Mouse (Mus musculus) common myeloid progenitor, adult 5-6 weeks (primary cell): Measurements from ENCODE around the gene Atp6v1a. TPM values are rescaled to one million over a fixed set of nuclear protein-coding genes. Genes with fewer than 3 reads are reported as not detected.
A peak's percentile ranks its signal among the peaks of the same experiment; 100 is the strongest.

Experiments
- ATAC-seq: replicated peaks from 2 replicates; pipeline ENCODE4 v1.8.0; 2016; ENCODE audit warnings: low read depth, mild to moderate bottlenecking, moderate TSS enrichment, inconsistent platforms; ENCODE audit not compliant: poor library complexity, severe bottlenecking
- total RNA-seq: library from RNA; stranded (forward); fragments of 200-1000, 187-1606 nt; gene quantifications from 2 replicates; pipeline ENCODE4 v1.2.3, GENCODE M21; 2017

The Atp6v1a gene
- total RNA-seq = 54.5 and 62.3 TPM in 2 replicates

DNA sequence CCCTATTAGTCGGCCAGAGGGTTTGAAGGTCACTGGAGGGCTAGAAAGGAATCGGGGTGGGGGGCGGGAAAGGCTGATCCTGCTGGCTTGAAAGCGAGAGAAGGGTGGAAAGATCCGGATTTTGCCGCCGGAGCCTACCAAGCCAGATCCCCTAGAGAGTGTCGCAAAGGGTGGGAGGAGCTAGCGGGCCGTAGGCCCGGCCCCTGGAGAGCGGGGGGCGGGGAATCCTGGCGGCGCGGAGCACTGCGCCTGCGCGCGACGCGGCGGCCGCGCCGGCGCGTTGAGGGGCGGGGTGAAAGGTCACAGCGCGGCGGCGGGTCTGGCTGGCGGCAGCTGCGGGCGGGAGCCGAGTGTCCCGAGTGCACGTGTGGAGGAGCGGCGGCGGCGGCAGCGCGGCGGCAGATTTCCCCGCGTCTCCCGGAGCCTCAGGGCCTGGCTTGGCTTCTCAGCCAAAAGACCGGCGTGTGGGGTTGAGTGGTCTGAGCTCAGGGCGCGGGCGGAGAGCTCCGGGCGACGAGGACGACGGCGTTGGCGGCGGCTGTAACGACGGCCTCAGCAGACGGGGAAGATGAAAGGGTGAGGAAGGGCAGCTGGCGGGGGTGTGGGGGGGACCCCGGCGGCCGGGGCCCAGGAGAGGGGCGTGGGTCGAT is at the start of gene Atp6v1a, which contains the start of gene Naa50:
Atp6v1a (minus strand) TSS at position 170 of the 650 bp plus-strand sequence.
Naa50 (plus strand) TSS at position 295 of the 650 bp plus-strand sequence.
- ATAC-seq = peak; percentile 51

DNA sequence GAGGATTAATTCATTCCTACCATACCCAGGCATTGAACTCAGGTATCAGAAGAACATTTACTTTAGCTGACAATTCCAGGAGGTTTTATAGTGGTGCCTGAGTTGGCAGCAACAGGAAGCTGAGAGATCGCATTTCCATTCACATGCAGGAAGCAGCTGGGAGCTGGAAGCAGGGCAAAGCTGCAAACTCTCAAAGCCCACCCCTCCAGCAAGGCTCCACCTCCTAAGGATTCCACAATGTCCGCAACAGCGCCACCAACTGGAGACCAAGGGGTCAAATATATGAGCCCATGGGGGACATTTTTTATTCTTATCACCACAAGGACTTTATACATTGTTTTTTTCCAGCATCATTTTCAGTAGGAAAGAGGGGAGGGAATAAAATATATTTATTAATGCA is 49.3 kb upstream of the Atp6v1a start:
- no peak for ATAC-seq

DNA sequence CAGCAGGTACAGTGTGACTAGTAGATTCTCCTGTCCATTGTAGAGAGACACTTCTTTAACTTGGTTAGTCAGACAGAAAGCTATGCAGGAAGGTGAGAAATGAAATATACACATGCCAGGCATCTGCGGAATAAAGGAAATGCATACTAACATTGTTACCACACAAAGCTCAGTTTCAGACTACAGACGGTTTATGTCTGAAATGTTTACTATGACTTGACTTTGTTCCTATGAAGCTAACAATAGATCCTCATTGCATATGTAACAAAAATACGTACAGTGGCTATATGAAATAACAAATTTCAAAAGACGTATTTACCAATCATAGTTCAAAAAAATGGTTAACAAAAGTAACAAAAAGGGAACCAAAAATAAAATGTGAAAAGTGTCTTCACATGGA is 47.7 kb upstream of the Atp6v1a start:
- ATAC-seq = peak; percentile 43

GRCm38 (mm10) chr16:44184769-44185168 is 45.3 kb upstream of the Atp6v1a start:
- no peak for ATAC-seq

GRCm38 (mm10) chr16:44182597-44182996 is 43.1 kb upstream of the Atp6v1a start:
- ATAC-seq = no peak

DNA sequence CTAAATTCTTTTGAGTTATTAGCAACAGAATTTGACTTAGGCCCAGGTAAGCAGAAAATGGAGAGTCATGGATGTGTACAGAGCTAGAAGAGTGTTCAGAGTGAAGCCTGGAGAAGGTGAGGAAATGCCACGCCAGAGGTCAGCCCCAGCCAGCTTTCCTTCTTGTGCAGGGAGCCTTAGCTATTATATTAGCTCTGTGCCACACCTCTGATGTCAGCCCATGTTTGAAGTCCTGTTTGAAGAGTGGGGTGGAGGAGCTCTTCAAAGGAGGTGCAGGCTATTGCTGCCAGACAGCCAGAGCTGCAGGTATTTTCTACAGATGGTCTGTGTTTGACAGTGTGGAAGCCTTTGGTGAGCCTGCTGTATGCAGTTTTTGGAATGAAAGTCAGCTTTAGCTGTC is 39.0 kb upstream of the Atp6v1a start:
- no peak for ATAC-seq

DNA sequence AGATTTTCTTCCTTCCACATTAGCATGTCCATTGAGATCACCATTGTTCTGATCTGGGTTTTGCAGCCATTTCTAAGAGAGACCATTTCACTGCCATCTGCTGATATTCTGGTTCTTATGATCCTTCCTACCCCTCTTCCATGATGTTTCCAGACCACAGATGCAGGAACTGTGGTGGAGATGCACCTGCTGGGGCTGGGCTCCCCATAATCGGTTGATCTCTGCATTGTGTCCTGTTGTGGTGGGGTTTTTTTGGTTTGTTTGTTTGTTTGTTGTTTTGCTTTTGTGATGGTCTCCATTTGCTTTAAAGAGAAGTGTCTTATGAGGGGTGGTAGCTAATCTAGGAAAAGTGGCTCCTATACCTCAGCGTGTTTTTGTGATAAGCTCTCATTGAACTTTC is 37.0 kb upstream of the Atp6v1a start:
- ATAC-seq = no peak

DNA sequence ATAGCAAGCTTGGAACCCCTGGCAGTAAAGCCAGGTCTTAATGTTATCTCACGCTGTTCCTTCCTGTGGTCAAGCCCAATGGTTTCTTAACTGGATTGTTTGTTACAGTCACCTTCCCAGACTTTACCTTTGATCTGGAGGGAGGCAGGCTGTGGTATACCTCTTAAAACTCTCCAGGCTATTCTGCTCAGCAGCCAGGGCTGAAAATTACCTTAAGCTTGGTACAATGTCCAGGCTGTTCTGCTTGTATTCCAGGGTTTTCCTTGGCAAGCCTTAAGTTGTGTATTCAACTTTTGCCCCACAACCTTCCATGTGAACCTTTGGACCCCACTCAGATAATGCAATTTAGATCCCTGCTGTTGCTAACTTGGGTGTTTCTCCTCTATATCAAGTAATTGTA is 35.5 kb upstream of the Atp6v1a start:
- ATAC-seq = no peak

DNA sequence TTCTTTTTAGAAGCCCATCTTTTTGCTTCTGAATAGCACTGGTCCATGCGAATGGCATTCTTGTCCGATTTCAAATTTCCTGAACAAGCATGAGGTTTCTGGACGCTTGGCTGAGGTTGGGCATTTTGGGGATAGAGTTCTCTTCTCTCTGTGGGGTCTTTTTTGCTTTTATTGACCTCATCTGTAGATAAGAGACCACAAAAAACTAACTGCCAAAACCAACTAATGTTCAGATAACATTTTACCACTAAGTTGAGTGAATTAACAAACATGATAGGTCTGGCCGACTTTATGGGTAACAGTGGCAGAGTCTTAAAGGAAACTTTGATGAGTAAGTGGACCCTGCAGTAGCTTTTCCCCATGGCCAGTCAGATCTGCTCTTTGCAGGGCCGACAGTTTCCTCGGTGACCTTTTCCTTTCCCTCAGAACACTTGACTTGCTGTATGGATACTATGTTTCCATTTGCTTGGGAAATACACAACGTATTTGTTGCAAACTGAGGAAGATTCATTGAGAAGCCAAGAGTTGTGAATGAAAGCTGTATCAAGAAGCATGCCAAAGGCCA is 34.5 kb upstream of the Atp6v1a start:
- 0 out of 2 replicates have a peak, but pooled peaks have one; percentile 1 for ATAC-seq

DNA sequence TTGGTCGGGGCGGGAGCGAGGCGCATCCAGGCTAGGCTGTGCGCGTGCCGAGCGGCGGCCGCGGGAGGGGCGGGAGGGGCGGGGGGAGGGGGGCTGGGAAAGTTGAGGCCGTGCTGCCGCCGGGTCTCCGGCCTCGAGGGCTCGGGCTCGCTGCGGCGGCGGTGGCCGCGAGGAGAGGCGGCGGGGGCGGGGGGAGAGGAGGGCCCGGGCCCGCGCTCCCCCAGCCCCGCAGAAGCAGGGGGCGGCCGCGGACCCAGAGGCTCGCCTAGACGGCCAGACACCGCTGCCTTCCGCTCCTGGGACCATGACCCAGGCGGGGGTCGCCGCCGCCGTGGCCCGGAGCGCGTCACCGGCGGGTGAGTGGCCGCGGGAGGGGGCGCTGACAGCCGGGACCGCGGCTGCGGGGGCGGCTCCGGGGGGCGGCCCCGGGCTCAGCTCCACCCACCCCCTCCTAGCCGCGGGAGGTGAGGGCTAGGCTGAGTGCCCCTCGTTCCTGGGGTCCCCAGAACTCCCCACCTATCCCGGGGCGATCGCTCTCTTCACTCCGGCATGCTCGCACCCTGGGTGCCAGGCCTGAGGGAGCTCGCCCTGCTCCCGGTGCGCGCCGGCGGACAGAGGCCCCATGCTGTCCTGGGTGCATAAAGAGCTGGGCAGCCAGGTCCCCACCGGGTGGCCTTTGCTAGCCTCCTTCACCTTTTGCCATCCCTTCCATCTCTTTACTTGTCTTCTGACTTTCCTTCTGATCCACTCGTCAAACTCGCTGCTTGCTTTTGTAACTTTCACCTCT is 33.8 kb upstream of the Atp6v1a start, which contains the start of gene Usf3:
Usf3 (plus strand) TSS at position 92 of the 787 bp plus-strand sequence.
- ATAC-seq = peak; percentile 13; the same call in 1 of the 2 replicates

DNA sequence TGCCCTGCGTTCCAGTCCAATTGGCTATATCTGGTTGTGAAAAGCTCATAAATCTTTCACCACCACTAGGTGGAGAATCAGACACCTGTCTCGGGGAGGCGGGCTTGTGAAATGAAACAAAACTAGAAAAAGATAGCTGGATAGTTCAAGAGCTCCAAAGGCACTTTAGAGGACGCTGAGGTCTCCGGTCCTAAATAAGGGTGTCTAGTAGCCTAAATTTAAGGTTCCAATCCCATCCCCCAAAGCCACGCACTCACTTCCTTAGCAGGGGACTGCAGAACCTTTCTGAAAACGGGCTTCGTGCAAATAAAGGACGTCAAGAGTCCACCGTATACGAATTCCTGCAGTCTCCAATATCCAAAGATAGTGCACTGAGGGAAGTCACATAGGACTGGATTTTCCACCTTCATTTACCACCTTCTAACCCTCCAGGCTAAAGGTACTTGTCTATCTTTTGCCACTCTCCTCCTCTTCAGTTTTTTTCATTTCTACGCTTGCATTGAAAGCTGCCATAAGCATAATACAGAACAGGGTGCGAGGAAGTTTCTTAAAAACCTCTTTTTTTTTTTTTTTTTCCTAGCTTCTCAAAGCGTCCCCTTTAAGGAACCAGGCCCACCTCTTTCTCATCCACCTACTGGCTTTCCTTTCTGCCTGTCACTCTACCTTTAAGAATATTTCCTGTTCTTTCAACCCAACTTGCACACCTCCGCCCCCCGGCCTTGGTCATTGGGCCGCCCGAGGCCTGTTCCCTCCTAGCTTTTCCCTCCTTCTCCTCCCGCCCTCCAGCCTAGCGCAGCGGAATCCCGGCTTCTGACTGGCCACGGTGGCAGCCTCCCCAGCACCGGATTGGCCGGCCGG is 33.0 kb upstream of the Atp6v1a start:
- ATAC-seq = peak; percentile 96

DNA sequence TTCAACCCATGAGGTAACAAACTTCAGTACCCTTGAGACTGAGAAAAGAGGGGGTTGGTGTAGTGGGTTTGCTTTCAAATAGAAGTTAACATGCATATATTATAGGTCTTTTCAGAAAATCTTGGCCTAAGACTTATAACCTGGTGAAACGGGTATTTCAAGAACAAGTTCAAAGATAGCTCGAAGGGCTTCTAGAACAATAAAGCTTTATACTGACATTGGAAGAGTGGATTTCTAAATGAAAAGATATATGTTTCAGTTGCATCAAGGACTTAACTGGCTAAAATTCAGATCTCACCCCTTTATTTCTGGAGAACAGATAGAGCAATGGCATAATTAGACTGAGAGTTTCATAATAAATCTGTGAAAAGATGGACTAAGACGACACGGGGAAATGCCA is 29.5 kb upstream of the Atp6v1a start:
- ATAC-seq = no peak

DNA sequence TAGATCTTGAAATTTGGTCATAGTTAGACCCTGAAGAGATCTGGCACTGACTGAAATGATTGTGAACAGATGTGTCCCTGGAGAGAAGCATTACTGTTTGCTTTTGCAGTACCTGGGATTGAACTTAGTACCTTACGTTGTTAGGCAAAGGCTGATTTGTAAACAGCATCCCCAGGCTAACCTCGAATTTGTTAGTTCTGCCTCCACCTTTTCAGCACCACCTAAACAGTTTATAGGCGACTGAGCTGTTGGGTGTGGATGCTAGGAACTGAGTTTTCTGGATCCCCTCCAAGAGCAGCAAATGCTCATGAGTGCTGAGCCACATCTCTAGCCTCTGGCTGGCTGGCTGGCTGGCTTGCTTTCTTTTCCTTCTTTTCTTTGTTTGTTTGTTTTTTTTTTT is 25.7 kb upstream of the Atp6v1a start:
- ATAC-seq = no peak

DNA sequence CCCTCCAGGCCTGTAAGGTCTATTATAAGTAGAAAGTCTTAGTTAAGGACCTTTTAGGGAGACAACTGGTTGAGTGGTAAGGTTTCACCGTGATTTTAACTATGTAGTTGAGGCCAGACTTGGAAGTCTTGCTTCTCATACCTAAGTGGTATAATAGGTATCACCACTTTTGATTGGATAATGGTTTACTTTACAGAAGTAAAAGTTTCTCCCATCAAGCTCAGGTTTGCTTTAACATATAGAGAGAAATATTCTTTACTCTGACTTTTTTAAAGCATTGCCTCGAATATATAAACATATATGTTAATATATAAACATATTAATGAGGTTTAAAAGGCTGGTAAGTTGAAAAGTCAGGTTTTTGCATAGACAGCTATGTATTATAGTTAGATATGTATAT is 24.3 kb upstream of the Atp6v1a start:
- no peak for ATAC-seq

DNA sequence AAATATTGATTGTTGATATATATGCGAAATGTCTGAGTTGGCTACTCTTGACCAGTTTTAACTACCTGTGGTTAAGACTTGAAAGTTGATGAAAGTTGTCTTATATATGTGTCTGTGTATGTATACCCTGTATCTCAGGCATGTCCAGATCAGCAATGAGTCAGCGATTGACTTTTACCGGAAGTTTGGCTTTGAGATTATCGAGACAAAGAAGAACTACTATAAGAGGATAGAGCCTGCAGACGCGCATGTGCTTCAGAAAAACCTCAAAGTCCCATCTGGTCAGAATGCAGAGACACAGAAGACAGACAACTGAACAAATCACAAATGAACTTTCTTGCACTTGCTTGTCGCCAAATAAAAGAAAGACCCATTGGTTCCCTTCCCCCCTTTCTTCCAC is 19.8 kb upstream of the Atp6v1a start:
- no peak for ATAC-seq

GRCm38 (mm10) chr16:44154497-44155057 is 15.1 kb upstream of the Atp6v1a start:
- no peak for ATAC-seq

DNA sequence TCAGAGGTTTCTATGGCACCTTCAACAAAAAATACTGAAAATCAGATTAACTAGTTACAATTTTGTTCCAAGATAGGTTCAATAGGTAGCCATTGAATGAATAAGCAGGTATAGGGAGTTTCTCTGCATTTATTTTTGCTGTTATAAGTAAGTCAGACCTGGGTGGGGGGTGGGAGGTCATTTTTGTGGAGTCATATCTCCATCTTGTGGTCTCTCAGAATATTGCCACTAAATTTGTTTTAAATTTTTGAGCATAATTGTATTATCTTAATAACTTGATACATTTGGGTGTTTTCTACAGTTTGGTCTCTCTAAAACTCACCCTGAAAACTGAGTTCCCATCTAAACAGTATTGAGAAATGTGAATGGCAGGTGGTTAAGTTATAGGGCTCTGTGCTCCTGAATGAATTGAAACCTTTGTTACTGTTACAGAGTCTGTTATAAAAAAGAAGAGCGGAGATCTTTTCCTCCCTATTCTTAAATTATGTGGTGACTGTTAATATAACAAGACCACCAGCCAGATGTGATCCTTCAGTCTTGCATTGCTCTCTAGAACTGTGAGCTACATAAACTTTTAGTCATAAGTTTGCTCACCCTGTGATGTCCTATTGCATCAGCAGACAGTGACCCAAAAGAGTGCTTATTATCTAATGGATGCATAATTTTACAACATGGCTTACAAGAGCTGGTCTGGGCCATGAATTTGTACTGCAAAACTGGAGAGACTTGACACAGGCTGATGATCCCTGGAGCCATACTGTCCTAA is 9.7 kb upstream of the Atp6v1a start:
- peak; percentile 63; the same call in 1 of the 2 replicates for ATAC-seq

- no peak for ATAC-seq
Observed at GRCm38 (mm10) chr16:44141483-44141882, 2.0 kb upstream of the Atp6v1a start.

DNA sequence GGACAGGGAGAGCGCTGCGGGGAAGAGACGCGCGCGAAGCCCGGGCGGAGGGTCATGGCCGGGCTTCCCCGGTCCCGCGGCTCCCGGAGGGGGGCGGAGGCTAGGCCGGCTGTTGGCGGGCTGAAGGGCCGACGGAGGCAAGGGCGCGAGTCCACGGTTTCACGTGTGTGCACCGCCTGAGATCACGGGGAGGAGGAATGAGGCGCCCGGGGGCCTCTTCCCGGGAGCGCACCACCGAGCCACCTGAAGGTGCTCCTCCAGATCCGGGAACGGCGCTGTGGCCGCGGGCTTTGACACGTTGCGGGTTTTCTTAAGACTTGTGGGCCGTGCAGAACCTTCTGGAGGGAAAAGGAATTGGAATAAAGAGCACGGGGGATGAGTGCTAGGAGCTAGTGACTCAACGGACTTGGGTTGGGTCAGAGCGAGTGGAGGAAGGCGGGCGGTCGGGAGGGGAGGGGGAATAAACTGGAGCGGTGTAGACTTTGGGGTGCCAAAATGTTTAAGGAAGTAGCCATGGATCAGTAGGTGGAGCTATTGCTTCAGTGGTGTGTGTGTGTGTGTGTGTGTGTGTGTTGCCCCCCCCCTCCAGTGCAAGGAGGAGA is 782 bp upstream of the Atp6v1a start:
- peak; percentile 64 for ATAC-seq
